Mouse (Mus musculus) liver, postnatal 0 days (tissue): ENCODE results near the gene Klhl35.
A peak's percentile ranks its signal among the peaks of the same experiment; 100 is the strongest.

ENCODE experiments used
- CTCF ChIP-seq: sonication (generic); IDR thresholded peaks from 2 replicates; pipeline ENCODE4 v1.5.1; 2016; ENCODE audit warnings: antibody characterized with exemption, low read depth
- EP300 ChIP-seq: IDR thresholded peaks from 2 replicates; pipeline ENCODE4 v1.6.1; 2016; ENCODE audit warnings: antibody characterized with exemption, low read depth, mild to moderate bottlenecking

- TF ChIP-seq CTCF (peak; percentile 96), EP300 (no peak)
These were observed 15.1 kb upstream of the Klhl35 start for GRCm38 (mm10) chr7:99450703-99451102.
